Mouse (Mus musculus) adrenal gland (tissue): ENCODE results near the gene Lrp6.

Experiments
- intact Hi-C: fragments of 180-260 bp; cut with DNase I; formaldehyde crosslinking; loops from one replicate; pipeline ENCODE4 v1.15.1; 2025

Gene Lrp6

GRCm38 (mm10) chr6:134500381-134501162 lies 66.2 kb downstream of the Lrp6 start:
- intact Hi-C loops, result no loop called here

DNA sequence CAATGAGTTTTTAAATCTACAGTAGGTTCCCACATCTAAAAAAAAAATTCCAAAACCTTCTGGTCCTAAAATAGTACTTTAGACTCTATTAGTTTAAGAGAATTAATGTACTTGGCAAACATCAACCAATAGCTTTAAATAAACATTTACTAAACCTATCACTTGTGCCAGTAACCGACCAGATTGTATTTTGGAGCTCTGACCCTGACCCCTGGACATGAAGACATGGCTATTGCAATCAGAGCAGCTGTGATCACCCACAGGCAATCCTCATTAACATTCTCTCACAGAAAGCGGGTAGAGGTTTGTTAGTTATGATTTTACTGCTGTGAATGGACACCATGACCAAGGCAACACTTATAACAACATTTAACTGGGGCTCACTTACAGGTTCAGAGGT lies 67.7 kb downstream of the Lrp6 start:
- intact Hi-C loops, result no loop called here

DNA sequence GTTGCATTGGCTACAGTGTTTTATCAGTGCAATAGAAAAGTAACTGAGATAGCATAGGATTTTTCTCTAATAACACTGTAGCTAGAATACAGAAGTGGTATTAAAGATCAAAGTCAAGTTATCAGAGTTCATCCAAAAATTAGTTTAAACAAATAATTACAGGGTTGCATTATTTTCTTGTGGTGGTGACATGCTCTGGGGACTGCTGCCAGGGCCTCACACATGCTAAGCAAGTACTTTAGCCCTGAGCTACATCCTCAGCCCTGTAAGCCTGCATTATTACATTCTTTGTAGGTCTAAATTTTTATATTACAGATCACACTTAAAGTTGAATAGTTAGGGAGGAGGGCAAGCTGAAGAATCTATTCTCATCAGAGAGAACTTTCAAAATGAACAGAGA lies 68.2 kb downstream of the Lrp6 start:
- intact Hi-C loops, result no loop called here

DNA sequence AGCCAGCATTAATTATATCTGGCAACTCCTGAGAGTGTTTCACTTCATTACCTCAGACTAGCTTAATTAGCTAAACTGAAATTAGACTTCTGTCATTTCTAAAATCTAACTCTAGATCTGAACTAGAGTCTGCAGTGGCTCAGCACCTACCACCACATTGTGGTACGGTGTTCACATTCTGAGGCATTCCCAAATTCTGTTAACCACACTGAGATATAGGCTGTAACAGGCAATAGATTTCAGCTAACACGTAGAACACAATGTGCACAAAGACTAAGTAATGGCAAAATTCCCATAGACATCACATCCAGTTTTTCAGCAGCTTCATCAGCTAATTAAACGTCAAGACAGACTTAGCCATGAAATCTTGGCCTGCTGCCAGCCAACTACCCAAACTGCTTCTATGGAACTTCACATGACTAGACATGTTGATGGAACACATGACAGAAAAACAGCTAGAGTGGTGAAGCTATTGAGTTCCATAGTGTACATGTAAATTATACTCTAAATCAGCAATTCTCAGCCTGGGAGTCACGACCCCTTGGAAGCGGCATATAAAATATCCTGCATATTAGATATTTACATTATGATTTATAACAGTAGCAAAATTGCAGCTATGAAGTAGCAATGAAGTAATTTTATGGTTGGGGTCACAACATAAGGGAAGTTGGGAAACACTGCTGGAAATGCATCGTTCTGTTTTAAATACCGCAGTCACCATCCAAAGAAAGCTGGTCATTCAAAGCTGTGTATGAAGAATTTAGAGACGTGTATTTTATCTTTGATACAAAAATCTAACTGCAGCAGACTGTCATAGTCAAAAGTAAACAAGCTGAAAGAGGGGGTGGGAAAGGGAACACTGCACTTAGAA lies 71.7 kb downstream of the Lrp6 start:
- intact Hi-C loops, result no loop called here

- intact Hi-C loops, result no loop called here
Measured at GRCm38 (mm10) chr6:134489637-134490036, 77.1 kb downstream of the Lrp6 start.

DNA sequence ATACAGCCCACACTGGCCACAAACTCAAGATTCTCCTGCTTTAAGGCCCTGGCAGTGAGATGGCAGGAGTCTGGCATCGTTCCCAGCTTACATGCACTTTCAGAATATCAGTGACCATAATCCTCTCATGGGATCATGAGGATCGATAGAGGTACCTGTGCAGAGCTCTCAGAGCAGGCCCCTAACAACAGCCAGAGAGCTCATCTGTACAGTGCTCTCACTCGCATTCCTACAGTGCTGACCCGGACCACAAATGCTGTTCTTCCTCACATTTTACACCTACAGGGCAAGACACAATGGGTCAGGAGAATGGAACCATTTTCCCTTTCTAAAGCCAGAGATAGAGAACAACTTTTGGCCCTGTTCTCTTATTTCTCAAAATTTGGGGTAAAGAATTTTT lies 77.6 kb downstream of the Lrp6 start:
- intact Hi-C loops, result no loop called here

DNA sequence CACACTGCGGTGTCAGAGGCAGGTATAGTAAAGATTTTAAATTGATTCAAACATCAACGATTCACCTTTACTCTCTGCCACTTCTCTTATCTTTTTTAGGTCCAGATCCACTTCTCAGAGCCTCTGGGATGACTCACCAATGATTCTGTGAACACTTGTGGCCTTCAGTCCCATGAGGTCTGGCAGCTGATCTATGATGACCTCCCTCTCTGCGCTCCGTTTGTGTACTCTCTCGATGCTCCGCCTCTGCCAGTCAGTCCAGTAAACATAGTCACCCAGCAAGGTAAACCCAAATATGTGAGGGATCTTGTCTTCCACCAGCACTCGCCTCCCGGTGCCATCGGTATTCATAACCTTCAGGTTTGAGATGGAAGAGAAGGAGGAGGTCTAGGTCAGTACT lies 80.4 kb downstream of the Lrp6 start:
- intact Hi-C loops, result no loop called here

GRCm38 (mm10) chr6:134479481-134479880 lies 87.3 kb downstream of the Lrp6 start:
- intact Hi-C loops, result no loop called here

GRCm38 (mm10) chr6:134473143-134473561 lies 93.6 kb downstream of the Lrp6 start:
- intact Hi-C loops, result no loop called here

DNA sequence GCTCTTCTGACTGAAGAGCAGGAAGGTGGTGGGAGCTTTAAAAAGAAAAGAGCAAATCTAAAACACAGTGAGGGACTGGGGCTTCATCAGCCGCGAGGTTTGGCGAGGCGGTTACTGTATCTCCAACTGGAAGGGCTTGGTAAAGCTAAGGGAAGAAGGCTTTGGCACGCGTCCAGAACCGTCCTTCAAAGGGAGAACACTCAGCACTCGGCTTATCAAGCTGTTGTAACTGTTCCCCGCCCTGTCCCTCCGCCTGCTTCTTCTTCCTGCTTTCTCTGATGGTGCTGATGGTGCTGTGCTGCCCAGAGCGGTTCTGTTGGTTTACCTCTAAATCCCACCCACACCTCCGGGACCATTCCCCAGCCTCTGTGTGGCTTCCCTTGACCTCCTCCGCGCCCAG lies 95.9 kb downstream of the Lrp6 start:
- intact Hi-C loops, result no loop called here

DNA sequence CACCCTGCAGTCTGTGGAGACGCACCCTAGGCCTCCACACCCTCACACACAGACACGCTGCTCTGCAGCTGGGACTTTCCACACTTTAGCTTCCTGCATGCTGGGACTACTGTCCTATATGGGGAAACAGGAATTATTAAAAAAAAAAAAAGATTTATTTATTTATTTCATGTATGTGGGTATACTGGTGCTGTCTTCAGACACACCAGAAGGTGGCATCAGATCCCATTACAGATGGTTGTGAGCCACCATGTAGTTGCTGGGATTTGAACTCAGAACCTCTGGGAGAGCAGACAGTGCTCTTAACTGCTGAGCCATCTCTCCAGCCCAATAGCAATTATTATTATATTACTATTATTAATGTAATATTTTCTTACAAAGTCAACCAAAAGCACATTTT lies 97.5 kb downstream of the Lrp6 start:
- intact Hi-C loops, result no loop called here

- intact Hi-C loops, result no loop called here
Measured at GRCm38 (mm10) chr6:134466671-134467229, 100.0 kb downstream of the Lrp6 start.

GRCm38 (mm10) chr6:134461175-134461574 lies 105.6 kb downstream of the Lrp6 start:
- intact Hi-C loops, result no loop called here

- intact Hi-C loops, result no loop called here
Measured at GRCm38 (mm10) chr6:134458376-134458775, 108.4 kb downstream of the Lrp6 start.

DNA sequence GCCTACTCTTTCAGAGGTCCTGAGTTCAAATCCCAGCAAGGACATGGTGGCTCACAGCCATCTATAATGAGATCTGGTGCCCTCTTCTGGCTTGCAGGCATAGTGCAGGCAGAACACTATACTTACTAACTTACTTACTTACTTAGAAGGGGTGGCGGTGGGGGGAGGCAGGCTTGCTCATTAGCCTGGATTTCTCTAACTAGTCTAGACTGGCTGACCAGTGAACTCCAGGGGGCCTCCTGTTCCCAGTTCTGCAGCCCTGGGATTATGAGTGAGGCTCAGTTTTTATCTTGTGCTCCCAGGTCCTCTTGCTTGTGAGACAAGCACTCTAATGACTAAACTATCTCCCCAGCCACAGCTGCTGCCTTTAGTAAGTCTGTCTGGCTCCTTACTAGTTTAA lies 112.7 kb downstream of the Lrp6 start:
- intact Hi-C loops, result no loop called here

GRCm38 (mm10) chr6:134450661-134451119 lies 116.1 kb downstream of the Lrp6 start:
- intact Hi-C loops, result no loop called here

DNA sequence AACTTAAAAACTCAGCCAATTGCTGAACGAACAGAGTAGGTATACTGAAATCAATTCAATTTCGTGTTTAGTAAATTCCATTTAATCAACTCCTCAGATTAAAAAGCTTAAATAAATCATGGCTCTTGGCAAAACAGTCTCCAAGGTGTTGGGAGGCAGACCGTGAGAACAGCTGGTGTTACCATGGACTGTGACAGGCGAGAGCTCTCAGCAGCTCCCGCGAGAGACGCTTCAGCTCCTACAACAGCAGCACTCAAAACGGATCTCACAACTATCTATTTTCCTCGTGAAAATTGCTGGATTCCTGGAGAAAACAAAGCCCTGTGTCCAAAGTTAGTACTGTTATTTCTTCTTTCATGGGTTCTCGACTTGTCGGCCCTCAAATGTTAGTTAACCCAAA lies 116.8 kb downstream of the Lrp6 start:
- intact Hi-C loops, result no loop called here

- intact Hi-C loops, result no loop called here
Measured at GRCm38 (mm10) chr6:134448451-134448850, 118.3 kb downstream of the Lrp6 start.

DNA sequence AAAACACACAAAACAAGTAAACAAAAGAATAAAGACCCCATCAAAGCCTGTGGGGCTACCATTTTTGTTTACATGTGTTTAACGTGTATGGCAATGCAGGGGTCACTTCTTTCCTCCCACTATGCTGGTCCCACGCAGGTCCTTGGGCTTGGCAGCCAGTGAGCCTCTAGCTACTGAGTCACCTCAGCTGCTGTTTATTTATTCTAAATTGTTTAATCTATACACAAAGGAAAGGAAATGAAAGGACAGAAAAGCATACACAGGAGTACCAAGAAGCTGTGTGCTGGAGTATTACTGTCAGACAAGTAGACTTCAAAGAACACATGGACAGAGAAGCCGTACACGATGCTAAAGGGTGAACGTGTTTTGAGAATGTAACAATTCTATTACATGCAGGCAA lies 122.8 kb downstream of the Lrp6 start:
- intact Hi-C loops, result no loop called here

DNA sequence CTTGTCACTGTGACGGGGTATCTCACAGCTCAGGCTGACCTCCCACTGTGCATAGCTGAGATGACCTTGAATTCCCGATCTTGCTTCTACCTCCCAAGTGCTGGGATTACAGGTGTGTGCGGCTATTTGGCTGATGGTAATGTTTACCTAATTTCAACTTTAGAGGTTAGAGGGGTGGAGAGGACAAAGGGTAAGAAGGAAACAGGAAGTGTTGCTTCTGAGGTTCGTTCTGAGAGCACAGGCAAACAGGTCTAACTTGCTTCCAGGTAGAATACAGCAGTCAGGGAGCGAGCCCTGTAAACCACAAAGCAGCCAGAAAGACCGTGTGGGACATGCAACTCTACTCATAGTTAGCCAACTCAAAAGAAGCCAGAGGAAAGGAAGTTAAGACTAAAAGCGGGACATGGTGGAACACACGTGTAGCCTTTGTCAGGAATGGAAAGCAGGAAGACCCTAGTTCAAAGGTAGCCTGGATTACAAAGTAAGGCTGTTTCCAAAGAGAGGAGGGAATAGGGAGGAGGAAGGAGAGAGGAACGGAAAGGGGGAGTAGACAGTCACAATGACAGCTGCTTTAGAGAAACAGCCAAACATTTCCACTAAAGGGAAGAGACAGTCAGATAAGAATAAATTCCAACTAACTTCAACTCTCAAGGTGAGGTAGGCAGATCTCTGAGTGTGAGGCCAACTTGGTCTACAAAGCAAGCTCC lies 123.4 kb downstream of the Lrp6 start:
- intact Hi-C loops, result no loop called here

DNA sequence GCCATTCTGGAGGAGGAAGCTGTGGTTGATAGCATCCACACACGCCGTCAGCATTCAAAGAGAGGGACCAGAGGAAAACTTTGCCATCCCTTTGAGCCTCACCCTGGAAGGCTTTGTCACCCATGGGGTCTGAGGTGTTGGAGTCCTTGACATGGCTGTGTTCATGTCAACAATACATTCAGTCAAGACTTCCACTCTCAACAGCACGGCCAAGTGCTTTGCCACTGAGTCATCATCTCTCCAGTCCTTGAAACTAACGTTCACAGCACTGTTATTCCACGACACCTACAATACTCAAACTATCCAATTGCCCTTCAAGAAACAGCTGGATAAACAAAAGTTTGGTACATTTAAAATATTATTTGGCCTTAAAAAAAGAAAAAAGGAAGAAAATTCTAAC lies 124.5 kb downstream of the Lrp6 start:
- intact Hi-C loops, result no loop called here

DNA sequence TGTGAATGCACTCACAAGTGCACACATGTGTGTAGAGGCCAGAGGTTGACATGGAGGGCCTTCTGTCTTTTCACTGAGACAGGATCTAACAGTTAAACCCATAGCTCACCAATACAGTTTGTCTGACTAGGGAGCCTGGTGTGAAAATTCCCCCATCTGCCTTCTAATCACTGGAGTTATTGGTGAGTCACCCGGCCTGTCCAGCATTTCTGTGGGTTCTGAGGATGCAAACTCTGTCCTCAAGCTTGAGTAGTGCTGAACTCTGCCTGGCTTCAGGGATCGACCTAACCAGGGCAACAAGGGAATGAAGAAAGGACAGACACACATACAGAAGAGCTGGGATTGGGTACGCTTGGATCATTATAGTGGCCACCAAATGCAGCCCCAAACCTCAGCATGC lies 125.0 kb downstream of the Lrp6 start:
- intact Hi-C loops, result no loop called here
